Mouse (Mus musculus) embryonic facial prominence, embryonic 10.5 days (tissue): ENCODE measurements at regions not wholly inside any gene's neighbourhood (a gene's known extent, or its start where the extent isn't known, plus 50 kb on each side); places are given as distances from the start of the nearest gene placed in this dataset.
A peak's percentile ranks its signal among the peaks of the same experiment; 100 is the strongest.

Experiments used
- DNase-seq: peaks from one replicate; pipeline ENCODE4 v3.0.0-alpha.2; 2017; ENCODE audit warnings: low spot score
- H3K27ac ChIP-seq: fragments of 300-500 bp; sonication (generic); replicated peaks from 2 replicates; pipeline ENCODE4 v1.5.1; 2016; ENCODE audit warnings: mild to moderate bottlenecking
- H3K27me3 ChIP-seq: fragments of 300-500 bp; sonication (generic); replicated peaks from 2 replicates; pipeline ENCODE4 v1.6.1; 2016; ENCODE audit warnings: low read depth, mild to moderate bottlenecking; ENCODE audit not compliant: poor library complexity, severe bottlenecking
- H3K36me3 ChIP-seq: fragments of 300-500 bp; sonication (generic); replicated peaks from 2 replicates; pipeline ENCODE4 v1.6.1; 2016; ENCODE audit warnings: mild to moderate bottlenecking, moderate library complexity
- H3K4me1 ChIP-seq: fragments of 300-500 bp; sonication (generic); 2 replicates; pipeline ENCODE4 v1.6.1; 2016
- H3K4me3 ChIP-seq: fragments of 300-500 bp; sonication (generic); 2 replicates; pipeline ENCODE4 v1.5.1; 2016; ENCODE audit warnings: mild to moderate bottlenecking, moderate library complexity
- H3K9me3 ChIP-seq: fragments of 300-500 bp; sonication (generic); 2 replicates; pipeline ENCODE4 v1.6.1; 2016; ENCODE audit warnings: mild to moderate bottlenecking
- WGBS: fragments of 180-500 bp; shearing (Covaris S2); methylation state at CpG from one replicate; pipeline ENCODE4 v1.1.7; 2016; 5-methylcytosine and 5-hydroxymethylcytosine counted together

DNA sequence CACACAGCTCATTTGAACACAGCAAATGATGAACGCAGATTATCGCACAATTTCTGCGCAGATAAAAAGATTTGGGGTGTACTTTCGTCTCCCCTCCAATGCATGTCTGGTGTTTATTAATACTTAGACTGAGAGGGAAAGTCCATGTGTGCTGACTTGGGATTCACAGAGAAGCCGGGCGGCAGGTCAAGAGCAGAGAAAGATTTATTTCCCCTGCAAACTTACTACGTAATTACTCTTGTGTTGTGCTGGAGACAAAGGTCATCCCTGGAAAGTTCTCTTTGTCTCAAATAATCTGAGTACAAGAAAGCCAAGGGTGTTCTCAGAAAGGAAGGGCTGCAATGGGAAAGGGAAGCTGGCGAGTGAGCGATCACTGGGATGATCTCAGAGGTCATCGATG is 127.9 kb upstream of the Nr5a2 start:
- no peaks in the 10 kb centered on the region for H3K9me3 ChIP-seq
- no peaks in the 10 kb centered on the region for H3K36me3 ChIP-seq
- WGBS: 90% methylated on average over 10 of the region's 10 CpGs
- H3K27me3 ChIP-seq: no peaks in the 10 kb centered on the region
- no peak overlapping the region for H3K4me3 ChIP-seq
- DNase-seq: no peak
- H3K27ac ChIP-seq: no peak overlapping the region
- no peaks in the 10 kb centered on the region for H3K4me1 ChIP-seq

DNA sequence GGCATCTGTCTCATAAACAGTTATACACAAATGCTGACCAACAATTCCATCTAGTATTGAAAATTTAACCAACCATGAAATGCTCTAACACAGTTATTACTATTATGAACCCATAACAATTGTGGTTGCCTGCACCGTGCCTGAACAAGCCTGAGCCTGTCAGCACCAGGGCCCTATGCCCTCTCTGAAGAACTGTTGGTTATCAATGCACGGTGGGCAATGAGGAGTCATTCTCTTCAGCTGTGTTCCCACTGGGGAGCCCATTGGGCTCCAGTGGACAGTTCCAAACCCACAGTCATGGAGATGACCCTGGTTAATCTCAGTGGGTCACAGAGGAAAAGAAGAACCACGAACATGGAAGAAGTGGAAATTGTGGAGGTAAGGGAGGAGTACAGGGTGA is 126.5 kb upstream of the Nr5a2 start:
- Histone ChIP-seq H3K4me3 (no peak overlapping the region), H3K27ac (no peak overlapping the region), H3K9me3 (no peaks in the 10 kb centered on the region), H3K4me1 (no peaks in the 10 kb centered on the region), H3K27me3 (no peaks in the 10 kb centered on the region), H3K36me3 (no peaks in the 10 kb centered on the region)
- WGBS: 91% methylated on average over 3 of the region's 3 CpGs
- no peak for DNase-seq

DNA sequence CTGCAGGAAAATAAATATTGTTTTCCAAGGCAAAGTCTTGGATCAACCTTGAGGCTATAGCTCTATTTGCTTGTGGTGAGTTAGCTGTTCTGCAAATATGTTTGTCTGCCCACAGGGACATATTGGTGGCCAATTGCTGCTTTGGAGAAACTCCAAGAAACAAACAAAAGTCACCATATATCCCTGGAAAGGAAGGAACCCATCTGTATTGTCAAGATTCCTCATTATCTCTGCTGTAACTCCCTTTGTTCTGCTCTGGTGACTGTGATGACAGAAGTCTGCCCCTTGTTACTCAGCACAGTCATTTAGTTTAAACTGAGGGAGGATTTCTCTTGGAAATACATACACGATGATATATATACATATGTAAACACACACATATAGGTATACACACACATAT is 123.3 kb upstream of the Nr5a2 start:
- Histone ChIP-seq H3K36me3 (no peaks in the 10 kb centered on the region), H3K4me1 (peaks cover 6% of the 10 kb centered on the region), H3K9me3 (no peaks in the 10 kb centered on the region), H3K27ac (no peak overlapping the region), H3K4me3 (no peak overlapping the region), H3K27me3 (no peaks in the 10 kb centered on the region)
- no peak for DNase-seq
- WGBS: 69% methylated on average over 1 of the region's 1 CpGs

DNA sequence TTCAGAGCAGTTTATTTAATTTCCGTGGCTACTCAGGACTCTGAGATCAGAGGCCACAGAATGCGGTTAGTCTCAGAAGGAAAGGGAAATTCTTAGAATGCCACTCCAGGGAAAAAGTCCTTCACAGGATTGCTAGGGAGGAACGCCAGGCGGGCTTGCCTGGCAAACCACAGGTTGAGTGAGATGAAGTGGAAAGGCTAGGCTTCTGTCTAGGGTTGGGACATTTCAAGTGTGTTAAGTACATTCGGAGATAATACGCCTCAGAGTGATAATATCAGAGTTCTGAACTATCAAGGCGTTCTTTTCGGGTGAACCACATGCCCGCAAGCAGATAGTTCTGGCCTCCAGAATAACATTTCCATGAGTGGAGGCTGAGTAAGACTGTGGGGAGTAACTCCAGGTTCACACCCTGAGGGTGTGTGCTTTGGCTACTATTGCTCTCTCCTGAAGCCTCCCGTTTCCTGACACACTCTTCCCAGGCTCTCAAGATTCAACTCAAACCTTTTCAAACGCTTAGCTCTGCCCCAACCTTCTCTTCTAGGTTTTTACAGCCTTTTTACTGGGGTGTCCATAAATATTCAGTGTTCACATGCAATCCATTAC is 119.3 kb upstream of the Nr5a2 start:
- H3K4me1 ChIP-seq: peaks cover 13% of the 10 kb centered on the region
- H3K27me3 ChIP-seq: no peaks in the 10 kb centered on the region
- no peak overlapping the region for H3K27ac ChIP-seq
- no peak overlapping the region for H3K4me3 ChIP-seq
- peak; percentile 10 for DNase-seq
- 71% methylated on average over 11 of the region's 11 CpGs for whole genome bisulfite sequencing
- H3K36me3 ChIP-seq: no peaks in the 10 kb centered on the region
- no peaks in the 10 kb centered on the region for H3K9me3 ChIP-seq

DNA sequence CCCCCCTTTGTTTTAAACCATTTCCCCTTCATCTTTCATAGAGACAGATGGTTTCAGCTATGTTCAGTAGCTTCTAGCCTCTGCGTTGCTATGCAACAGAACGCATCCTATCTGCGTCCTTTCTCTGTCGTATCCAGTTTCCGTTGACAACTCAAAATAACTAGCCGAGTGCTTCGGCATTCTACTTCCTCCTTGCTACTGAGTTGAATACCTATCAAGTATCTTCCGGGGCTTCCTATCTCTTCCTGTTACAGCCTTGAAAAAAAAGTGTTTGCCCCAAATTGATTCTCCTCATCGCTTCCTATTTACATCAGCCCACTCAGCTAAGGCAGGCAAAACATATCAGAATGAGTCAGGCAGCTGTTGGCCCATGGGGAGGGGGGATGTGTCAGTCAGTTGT is 114.5 kb upstream of the Nr5a2 start:
- Histone ChIP-seq H3K27me3 (no peaks in the 10 kb centered on the region), H3K4me3 (no peak overlapping the region), H3K9me3 (no peaks in the 10 kb centered on the region), H3K4me1 (peaks cover 22% of the 10 kb centered on the region), H3K27ac (no peak overlapping the region), H3K36me3 (no peaks in the 10 kb centered on the region)
- 50% methylated on average over 9 of the region's 9 CpGs for WGBS
- DNase-seq: peak; percentile 12

DNA sequence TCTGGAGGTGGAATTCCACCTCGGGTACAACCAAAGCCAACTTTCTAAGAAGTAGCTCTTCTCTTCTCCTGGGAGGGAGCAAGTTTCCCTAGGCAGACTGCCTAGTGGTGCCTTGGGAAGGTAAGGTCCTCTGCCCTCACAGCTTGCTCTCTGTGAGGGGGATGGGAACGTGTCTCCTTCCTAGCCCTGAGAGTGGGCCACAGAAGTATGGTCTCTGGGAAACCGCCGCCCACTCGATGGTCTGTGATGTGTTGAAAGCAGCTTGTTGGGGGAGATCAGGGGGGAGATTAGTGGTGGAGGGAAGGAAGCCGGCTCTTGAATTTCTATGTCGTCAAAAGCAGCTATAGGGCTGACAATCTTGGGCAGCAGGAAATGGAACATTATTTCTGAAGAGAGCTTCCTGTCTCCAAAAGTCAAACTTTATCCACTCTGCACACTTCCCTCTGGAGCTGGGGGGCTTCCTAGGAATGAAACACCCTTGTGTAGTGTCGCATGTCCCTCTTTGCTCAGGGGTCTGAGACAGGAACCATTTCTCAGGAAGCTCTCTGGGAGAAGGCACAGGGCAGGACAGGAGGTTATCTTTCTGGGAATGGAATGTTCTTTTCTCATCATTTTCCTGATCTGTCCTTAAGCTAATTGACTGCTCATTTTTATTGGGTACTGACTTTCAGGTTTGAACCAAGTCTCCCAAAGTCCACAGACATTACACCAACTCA is 113.8 kb upstream of the Nr5a2 start:
- Histone ChIP-seq H3K9me3 (no peaks in the 10 kb centered on the region), H3K27me3 (no peaks in the 10 kb centered on the region), H3K4me3 (no peak overlapping the region), H3K27ac (0 out of 2 replicates have a peak overlapping the region, but pooled peaks have one; percentile 19), H3K36me3 (no peaks in the 10 kb centered on the region), H3K4me1 (peaks cover 17% of the 10 kb centered on the region)
- DNase-seq: peak; percentile 10
- 61% methylated on average over 8 of the region's 8 CpGs for WGBS

DNA sequence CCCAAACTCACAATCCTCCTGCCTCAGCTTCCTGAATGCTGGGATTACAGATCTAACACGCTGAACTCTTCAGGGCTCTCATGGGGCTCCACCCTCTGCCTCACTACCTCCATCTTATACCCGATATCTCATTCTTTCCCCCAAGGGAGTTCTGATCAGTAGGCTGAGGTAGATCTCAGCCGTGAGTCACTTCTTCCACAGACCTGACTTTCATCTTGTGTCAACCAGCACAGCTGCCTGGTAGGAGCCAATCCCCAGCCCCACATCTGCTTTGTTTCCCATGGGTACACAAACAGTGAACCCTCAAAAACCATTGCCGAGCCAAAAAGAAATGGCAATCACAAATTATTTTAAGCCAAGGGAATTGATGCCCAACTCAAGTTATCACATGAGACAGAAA is 100.7 kb upstream of the Nr5a2 start:
- 83% methylated on average over 4 of the region's 4 CpGs for whole genome bisulfite sequencing

DNA sequence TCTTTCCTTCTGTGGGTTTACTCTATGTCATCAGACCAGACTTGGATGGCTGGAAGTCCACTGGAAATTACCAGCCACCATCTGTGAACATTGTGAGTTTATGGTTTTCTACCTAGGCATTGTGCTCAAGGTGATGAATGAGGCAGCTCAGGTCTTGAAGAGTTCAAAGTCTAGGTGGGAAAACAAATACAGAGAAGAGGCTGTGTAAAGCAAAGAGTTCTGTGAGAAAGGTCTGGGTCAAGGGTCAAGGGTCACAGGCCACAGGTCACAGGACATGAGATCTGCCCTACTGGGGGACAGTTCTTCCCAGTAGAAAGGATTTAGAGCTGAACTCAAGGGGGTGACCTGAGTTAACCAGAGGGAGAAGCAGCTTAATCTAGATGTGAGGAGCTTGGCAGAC is 92.9 kb upstream of the Nr5a2 start:
- Histone ChIP-seq H3K27ac (no peak overlapping the region), H3K9me3 (no peaks in the 10 kb centered on the region), H3K36me3 (no peaks in the 10 kb centered on the region), H3K27me3 (no peaks in the 10 kb centered on the region), H3K4me1 (no peaks in the 10 kb centered on the region), H3K4me3 (no peak overlapping the region)
- no peak for DNase-seq

More for the DNA sequence above, 100.7 kb upstream of the Nr5a2 start:
- Histone ChIP-seq H3K36me3 (no peaks in the 10 kb centered on the region), H3K4me3 (no peak overlapping the region), H3K27me3 (no peaks in the 10 kb centered on the region), H3K27ac (no peak overlapping the region), H3K4me1 (no peaks in the 10 kb centered on the region), H3K9me3 (no peaks in the 10 kb centered on the region)
- DNase-seq: no peak

DNA sequence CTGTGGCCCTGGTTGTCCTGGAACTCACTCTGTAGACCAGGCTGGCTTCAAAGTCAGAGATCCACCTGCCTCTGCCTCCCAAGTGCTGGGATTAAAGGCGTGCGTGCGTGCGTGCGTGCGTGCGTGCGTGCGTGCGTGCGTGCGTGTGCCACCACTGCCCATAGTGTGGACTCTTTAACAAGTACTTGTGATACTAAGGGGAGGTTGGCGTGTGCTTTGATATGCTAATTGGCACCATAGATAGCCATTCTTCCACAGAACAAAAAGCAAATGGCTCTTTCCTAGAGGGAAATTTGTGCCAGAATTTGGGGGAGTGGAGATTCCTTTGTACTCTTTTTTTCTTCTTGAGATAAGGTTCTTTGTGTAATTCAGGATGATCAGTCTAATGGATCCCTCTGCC is 91.3 kb upstream of the Nr5a2 start:
- H3K4me3 ChIP-seq: no peak overlapping the region
- no peaks in the 10 kb centered on the region for H3K27me3 ChIP-seq
- no peaks in the 10 kb centered on the region for H3K9me3 ChIP-seq
- 93% methylated on average over 13 of the region's 13 CpGs for WGBS
- DNase-seq: no peak
- H3K27ac ChIP-seq: no peak overlapping the region
- H3K4me1 ChIP-seq: no peaks in the 10 kb centered on the region
- H3K36me3 ChIP-seq: no peaks in the 10 kb centered on the region

DNA sequence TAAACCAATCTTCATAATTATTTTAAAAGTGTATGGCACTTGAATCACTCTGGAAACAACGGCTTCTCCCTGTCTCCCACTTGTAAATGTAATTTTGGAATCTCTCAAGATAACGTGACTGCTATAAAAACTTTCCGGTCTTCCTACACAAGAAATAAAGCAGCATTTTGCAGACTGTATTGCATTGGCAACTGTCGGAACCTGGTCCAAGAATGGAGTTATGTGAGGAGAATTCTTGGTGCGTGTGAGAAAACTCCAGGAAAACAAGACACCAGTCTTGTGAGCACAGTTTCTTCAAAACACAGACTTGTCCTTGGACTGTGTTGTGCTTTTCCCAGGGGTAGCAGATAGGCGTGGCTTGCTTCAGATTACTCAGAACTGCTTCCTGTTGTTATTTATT is 83.8 kb upstream of the Nr5a2 start:
- WGBS: 90% methylated on average over 6 of the region's 6 CpGs
- H3K36me3 ChIP-seq: no peaks in the 10 kb centered on the region
- H3K27me3 ChIP-seq: no peaks in the 10 kb centered on the region

DNA sequence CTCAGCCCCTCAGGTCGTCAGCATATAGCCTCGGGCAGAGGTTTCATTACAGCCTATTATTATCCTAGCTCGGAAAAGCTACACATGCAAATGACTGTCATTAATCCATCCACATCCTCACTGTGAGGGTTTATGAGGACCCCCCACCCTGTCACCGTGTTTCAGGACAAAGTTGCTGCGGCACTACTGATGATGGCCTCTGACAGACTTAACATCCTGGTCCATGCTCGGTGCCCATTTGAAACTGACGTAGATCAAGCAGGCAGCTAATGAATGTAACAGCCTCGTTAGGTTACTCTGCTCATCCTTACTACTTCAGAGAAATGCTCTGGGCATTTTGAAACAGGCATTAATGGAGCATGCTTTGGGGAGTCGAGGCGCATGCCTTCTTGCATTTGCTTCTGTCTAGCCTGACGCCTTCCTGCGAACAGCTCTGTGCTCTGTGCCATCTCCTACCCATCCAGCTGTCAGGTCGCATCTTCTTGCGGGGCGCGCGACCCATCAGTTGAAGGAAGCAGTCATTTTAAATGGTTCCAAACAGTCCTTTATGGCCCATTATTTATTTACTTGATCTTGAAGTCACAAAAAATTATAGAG is 82.3 kb upstream of the Nr5a2 start:
- no peaks in the 10 kb centered on the region for H3K4me1 ChIP-seq
- no peaks in the 10 kb centered on the region for H3K36me3 ChIP-seq
- no peaks in the 10 kb centered on the region for H3K27me3 ChIP-seq
- DNase-seq: no peak
- WGBS: 85% methylated on average over 17 of the region's 17 CpGs
- no peaks in the 10 kb centered on the region for H3K9me3 ChIP-seq
- H3K27ac ChIP-seq: no peak overlapping the region
- H3K4me3 ChIP-seq: no peak overlapping the region

More for the DNA sequence above, 83.8 kb upstream of the Nr5a2 start:
- Histone ChIP-seq H3K27ac (no peak overlapping the region), H3K4me1 (no peaks in the 10 kb centered on the region), H3K4me3 (no peak overlapping the region), H3K9me3 (no peaks in the 10 kb centered on the region)
- no peak for DNase-seq

DNA sequence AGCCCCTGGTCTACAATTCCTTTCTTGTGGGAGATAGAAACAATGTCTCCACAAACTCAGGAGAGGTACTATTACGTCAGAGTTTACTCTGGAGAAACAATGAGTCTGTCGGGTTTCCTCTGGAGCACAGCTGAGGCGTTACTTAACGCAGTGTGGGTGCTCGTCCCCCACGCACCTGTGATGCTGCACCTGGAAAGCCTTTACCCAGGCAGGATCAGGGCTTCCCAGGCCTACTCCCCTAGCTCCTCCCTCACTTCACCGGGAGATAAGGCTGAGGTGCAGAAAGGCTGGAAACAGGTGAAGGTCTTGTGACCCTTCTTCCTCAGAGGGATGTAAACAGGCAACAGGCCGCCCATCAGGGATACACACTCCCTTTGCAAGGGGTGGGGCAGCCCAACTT is 80.7 kb upstream of the Nr5a2 start:
- Histone ChIP-seq H3K36me3 (no peaks in the 10 kb centered on the region), H3K4me3 (no peak overlapping the region), H3K9me3 (no peaks in the 10 kb centered on the region), H3K4me1 (no peaks in the 10 kb centered on the region), H3K27ac (no peak overlapping the region), H3K27me3 (no peaks in the 10 kb centered on the region)
- no peak for DNase-seq
- WGBS: 62% methylated on average over 8 of the region's 8 CpGs

DNA sequence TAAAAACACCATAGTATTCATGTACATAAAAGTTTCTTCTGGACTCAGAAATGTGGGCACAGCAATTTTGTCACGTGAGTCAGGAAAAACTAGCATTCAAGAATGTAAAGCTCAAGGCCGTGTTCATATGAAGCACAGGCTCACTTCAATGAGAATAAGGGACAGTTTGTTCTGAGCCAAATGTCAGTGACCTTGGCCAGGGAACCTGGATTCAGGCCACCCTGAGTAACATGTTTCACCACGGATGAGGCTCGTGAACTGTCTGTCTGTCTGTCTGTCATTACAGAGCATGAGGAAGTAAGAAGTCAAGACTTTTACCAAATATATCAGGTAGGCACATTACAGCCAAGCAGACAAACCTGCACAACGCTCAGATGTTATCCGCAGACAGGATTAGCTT is 74.3 kb upstream of the Nr5a2 start:
- Histone ChIP-seq H3K4me1 (no peaks in the 10 kb centered on the region), H3K27me3 (no peaks in the 10 kb centered on the region), H3K9me3 (no peaks in the 10 kb centered on the region), H3K36me3 (no peaks in the 10 kb centered on the region), H3K4me3 (no peak overlapping the region), H3K27ac (no peak overlapping the region)
- 93% methylated on average over 6 of the region's 6 CpGs for WGBS
- DNase-seq: no peak
